Mouse (Mus musculus) testis, adult 10 weeks (tissue): Measurements from ENCODE around the gene Lgi1. TPM values are rescaled to one million over a fixed set of nuclear protein-coding genes. Genes with fewer than 3 reads are reported as not detected.

Experiments
- polyA plus RNA-seq: library from polyadenylated mRNA; stranded (reverse); fragments of 350-450 nt; fragmentation: Illumina TruSeq; extraction: RNeasy Lipid Tissue Mini Kit (QIAGEN cat#74804); gene quantifications from one replicate; pipeline ENCODE4 v1.2.3, GENCODE M21; 2014; ENCODE audit warnings: low read depth, low replicate concordance

Gene Lgi1
- polyA plus RNA-seq: 0.63 TPM

DNA sequence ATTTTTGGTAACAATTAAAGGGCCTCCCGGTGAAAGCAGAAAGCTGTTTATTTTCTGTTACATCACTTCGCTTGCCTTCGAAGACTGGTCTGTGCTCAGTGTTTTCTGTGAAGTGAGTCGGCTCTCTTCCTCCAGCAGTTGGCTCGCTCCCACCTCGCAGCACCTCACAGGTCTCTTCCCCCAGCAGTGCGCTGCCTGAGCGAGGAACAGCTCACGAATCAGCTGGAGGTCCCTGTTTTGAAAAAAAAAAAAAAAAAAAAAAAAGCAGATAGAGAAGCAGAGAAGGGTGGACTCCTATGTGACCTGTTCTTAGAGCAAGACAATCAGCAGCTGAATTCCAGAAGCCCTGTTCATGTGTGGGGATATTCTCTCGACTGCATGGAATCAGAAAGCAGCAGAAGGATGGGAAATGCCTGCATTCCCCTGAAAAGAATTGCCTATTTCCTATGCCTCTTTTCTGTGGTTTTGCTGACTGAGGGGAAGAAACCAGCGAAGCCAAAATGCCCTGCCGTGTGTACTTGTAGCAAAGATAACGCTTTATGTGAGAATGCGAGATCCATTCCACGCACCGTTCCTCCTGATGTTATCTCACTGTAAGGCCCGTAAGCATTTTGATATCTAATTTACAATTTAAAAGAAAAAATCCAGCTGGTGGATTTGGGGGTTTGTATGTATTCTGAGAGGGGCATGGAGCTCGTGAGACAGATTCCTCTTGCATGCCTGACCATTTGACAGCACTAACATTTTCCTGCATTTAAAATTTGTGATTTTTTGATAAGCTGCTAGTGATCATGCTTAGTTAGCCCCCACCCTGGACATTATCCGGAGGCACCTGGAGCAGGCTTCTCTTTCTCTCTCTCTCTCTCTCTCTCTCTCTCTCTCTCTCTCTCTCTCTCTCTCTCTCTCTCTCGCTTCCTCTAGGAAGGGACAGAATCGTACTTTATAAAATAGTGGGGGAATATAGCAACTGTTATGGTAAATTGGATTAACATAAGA, at the start of gene Lgi1:
Gene Lgi1 (plus strand): TSS at position 32 of the 996 bp plus-strand sequence.

DNA sequence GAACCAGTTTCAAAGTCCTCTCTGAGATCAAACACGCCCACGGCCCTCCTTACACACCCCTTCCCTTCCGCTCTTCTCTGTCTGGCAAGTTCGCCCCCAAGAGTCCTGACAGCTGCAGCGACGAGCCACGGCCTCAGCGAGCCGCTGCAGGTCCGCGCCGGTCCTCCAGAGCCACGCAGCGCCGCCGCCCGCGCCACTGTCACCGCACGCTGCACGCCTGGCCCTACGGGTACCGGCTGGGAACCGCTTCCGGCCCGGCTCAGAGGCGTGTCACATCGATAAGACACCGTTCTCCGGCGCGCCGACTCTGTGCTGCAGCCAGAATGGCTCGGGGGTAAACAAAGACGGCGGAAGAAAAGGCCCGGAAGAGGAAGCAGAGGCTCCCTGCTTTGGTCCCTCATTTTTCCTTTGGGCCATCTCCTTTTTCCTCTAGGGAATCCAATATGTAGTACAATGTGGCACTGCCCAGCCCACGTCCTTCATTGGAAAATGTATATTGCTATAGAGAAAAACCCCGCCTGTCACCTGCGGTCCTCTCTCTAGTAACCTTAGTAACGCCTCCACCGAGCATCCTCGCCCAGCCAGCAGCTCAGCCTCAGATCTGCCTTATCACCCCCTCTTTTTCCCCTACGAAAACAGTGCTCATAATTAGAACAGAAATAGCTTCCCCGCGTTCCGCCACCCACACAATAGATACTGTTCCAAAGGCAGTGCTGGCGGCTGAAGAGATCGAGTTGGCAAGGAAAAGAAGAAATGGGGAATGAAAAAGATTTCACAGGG, 40.2 kb upstream of the Lgi1 start, which contains the start of gene Fra10ac1:
Gene Fra10ac1 (minus strand): TSS at position 252 of the 780 bp plus-strand sequence.

Other genes with a start within 250 kb of the Lgi1 start
- 1.7 TPM for gene Myof, start 221.0 kb upstream of the Lgi1 start, polyA plus RNA-seq
- gene Cep55, start 209.5 kb upstream of the Lgi1 start, polyA plus RNA-seq: 56.8 TPM
- 0.15 TPM for gene Ffar4, start 167.5 kb upstream of the Lgi1 start, polyA plus RNA-seq
- gene Rbp4, start 139.3 kb upstream of the Lgi1 start, polyA plus RNA-seq: 5.3 TPM
- gene Pde6c, start 131.8 kb upstream of the Lgi1 start, polyA plus RNA-seq: 0.56 TPM
- 39.9 TPM for gene Fra10ac1, start 40.4 kb upstream of the Lgi1 start, polyA plus RNA-seq
- gene Slc35g1, start 131.4 kb downstream of the Lgi1 start, polyA plus RNA-seq: 11.4 TPM
- gene Plce1, start 216.6 kb downstream of the Lgi1 start, polyA plus RNA-seq: 6.5 TPM